ENCODE assay signal across 13 mouse cellular contexts in genomic region chr7:81566892-81567291, GRCm38 (mm10). TPM values are rescaled to one million over a fixed set of nuclear protein-coding genes. Genes with fewer than 3 reads are reported as not detected.
DNase-seq lines count a peak whose midpoint lies in the region; ATAC-seq lines count a peak whose summit lies in the region.
"Had no signal": no experiment of that assay in that cellular context is flagged by ENCODE, and none has a peak within 500 bp of the region (broad histone marks: within the 10 kb centered on the region; RNA-seq: fewer than 3 reads in every experiment).

Gene Fsd2, minus strand, starts transcription at chr7:81566944.

- 67% methylated on average over 9 of the region's 9 CpGs for WGBS in embryonic facial prominence, embryonic 14.5 days
- 73% methylated on average over 9 of the region's 9 CpGs for WGBS in embryonic facial prominence, embryonic 10.5 days
- WGBS in midbrain, embryonic 13.5 days = 78% methylated on average over 9 of the region's 9 CpGs
- 76% methylated on average over 9 of the region's 9 CpGs for WGBS in midbrain, embryonic 14.5 days
- 37% methylated on average over 9 of the region's 9 CpGs for WGBS in heart, embryonic 15.5 days

- no peak within 1 kb of the TSS for H3K4me2 ChIP-seq in embryonic facial prominence, embryonic 14.5 days (ENCODE audit: low read depth, low read length)
- no peak within 1 kb of the TSS for H3K4me2 ChIP-seq in midbrain, embryonic 13.5 days (replicated peaks)
- no peak within 1 kb of the TSS for H3K4me2 ChIP-seq in midbrain, embryonic 14.5 days (ENCODE audit: low read length)
- H3K4me2 ChIP-seq in heart, embryonic 15.5 days = peak within 1 kb of the TSS; percentile 68
- H3K4me2 ChIP-seq: embryonic facial prominence, embryonic 12.5 days; hindbrain, embryonic 15.5 days; liver, embryonic 13.5 days; neural tube, embryonic 13.5 days had no signal

- no peak for ATAC-seq in embryonic facial prominence, embryonic 14.5 days (ENCODE audit: low read depth)
- ATAC-seq in midbrain, embryonic 13.5 days = no peak
- ATAC-seq in midbrain, embryonic 14.5 days (ENCODE audit: low FRiP score, low TSS enrichment) = no peak
- ATAC-seq in heart, embryonic 15.5 days (replicated peaks; ENCODE audit: insufficient number of reproducible peaks, insufficient read depth, low FRiP score, low read depth) = peak; percentile 74
- no peak for ATAC-seq in megakaryocyte-erythroid progenitor cell, adult 5-6 weeks (replicated peaks; ENCODE audit: low FRiP score, low TSS enrichment, poor library complexity, severe bottlenecking)

- no peak within 1 kb of the TSS for H3K4me3 ChIP-seq in embryonic facial prominence, embryonic 14.5 days (ENCODE audit: low read depth, low read length)
- H3K4me3 ChIP-seq in embryonic facial prominence, embryonic 10.5 days = no peak within 1 kb of the TSS
- H3K4me3 ChIP-seq in midbrain, embryonic 13.5 days (replicated peaks) = no peak within 1 kb of the TSS
- no peak within 1 kb of the TSS for H3K4me3 ChIP-seq in midbrain, embryonic 14.5 days (replicated peaks; ENCODE audit: low read depth, low read length)
- peak within 1 kb of the TSS; percentile 45 for H3K4me3 ChIP-seq in heart, embryonic 15.5 days
- H3K4me3 ChIP-seq: embryonic facial prominence, embryonic 12.5 days; hindbrain, embryonic 15.5 days; liver, embryonic 13.5 days; neural tube, embryonic 13.5 days had no signal

- DNase-seq in embryonic facial prominence, embryonic 14.5 days (ENCODE audit: low spot score) = peak; percentile 24
- no peak for DNase-seq in embryonic facial prominence, embryonic 10.5 days (ENCODE audit: low spot score)
- no peak for DNase-seq in midbrain, embryonic 14.5 days
- DNase-seq in thymus, postnatal 36 days = no peak
- no peak for DNase-seq in right cerebral cortex, postnatal 25 days
- DNase-seq: cerebellum, adult 9-10 months; liver, embryonic 13.5 days had no signal

- no peaks in the 10 kb centered on the region for H3K36me3 ChIP-seq in embryonic facial prominence, embryonic 14.5 days (ENCODE audit: control insufficient read depth, insufficient read depth, low read length)
- no peaks in the 10 kb centered on the region for H3K36me3 ChIP-seq in embryonic facial prominence, embryonic 10.5 days (replicated peaks)
- no peaks in the 10 kb centered on the region for H3K36me3 ChIP-seq in midbrain, embryonic 13.5 days
- no peaks in the 10 kb centered on the region for H3K36me3 ChIP-seq in midbrain, embryonic 14.5 days (ENCODE audit: control insufficient read depth, insufficient read depth, low read length)
- H3K36me3 ChIP-seq in heart, embryonic 15.5 days = no peaks in the 10 kb centered on the region
- H3K36me3 ChIP-seq: embryonic facial prominence, embryonic 12.5 days; hindbrain, embryonic 15.5 days; liver, embryonic 13.5 days; neural tube, embryonic 13.5 days had no signal

- no peak within 1 kb of the TSS for H3K9ac ChIP-seq in embryonic facial prominence, embryonic 14.5 days (ENCODE audit: low read depth, low read length)
- no peak within 1 kb of the TSS for H3K9ac ChIP-seq in midbrain, embryonic 13.5 days (replicated peaks)
- H3K9ac ChIP-seq in midbrain, embryonic 14.5 days (replicated peaks; ENCODE audit: low read length) = no peak within 1 kb of the TSS
- peak within 1 kb of the TSS; percentile 50 for H3K9ac ChIP-seq in heart, embryonic 15.5 days
- H3K9ac ChIP-seq: embryonic facial prominence, embryonic 12.5 days; hindbrain, embryonic 15.5 days; liver, embryonic 13.5 days had no signal

- no peaks in the 10 kb centered on the region for H3K4me1 ChIP-seq in embryonic facial prominence, embryonic 14.5 days (ENCODE audit: control insufficient read depth, insufficient read depth, low read length)
- peaks cover 12% of the 10 kb centered on the region; the same call in 1 of the 2 replicates for H3K4me1 ChIP-seq in embryonic facial prominence, embryonic 10.5 days
- H3K4me1 ChIP-seq in midbrain, embryonic 13.5 days (replicated peaks) = peaks cover under 1% of the 10 kb centered on the region
- no peaks in the 10 kb centered on the region for H3K4me1 ChIP-seq in midbrain, embryonic 14.5 days (ENCODE audit: control insufficient read depth, insufficient read depth, low read length)
- peaks cover 32% of the 10 kb centered on the region for H3K4me1 ChIP-seq in heart, embryonic 15.5 days (replicated peaks)

- no peaks in the 10 kb centered on the region for H3K9me3 ChIP-seq in embryonic facial prominence, embryonic 14.5 days (ENCODE audit: control insufficient read depth, low read length)
- no peaks in the 10 kb centered on the region for H3K9me3 ChIP-seq in embryonic facial prominence, embryonic 10.5 days
- H3K9me3 ChIP-seq in midbrain, embryonic 13.5 days = no peaks in the 10 kb centered on the region
- no peaks in the 10 kb centered on the region for H3K9me3 ChIP-seq in midbrain, embryonic 14.5 days (ENCODE audit: control insufficient read depth, low read length)
- H3K9me3 ChIP-seq in heart, embryonic 15.5 days (replicated peaks) = no peaks in the 10 kb centered on the region
- H3K9me3 ChIP-seq: embryonic facial prominence, embryonic 12.5 days; hindbrain, embryonic 15.5 days; liver, embryonic 13.5 days; neural tube, embryonic 13.5 days had no signal

- H3K27ac ChIP-seq in embryonic facial prominence, embryonic 14.5 days (replicated peaks; ENCODE audit: low read depth, low read length) = no peak within 1 kb of the TSS
- no peak within 1 kb of the TSS for H3K27ac ChIP-seq in embryonic facial prominence, embryonic 10.5 days (replicated peaks)
- 0 out of 2 replicates have a peak within 1 kb of the TSS, but pooled peaks have one; percentile 56 for H3K27ac ChIP-seq in midbrain, embryonic 13.5 days
- no peak within 1 kb of the TSS for H3K27ac ChIP-seq in midbrain, embryonic 14.5 days (replicated peaks; ENCODE audit: low read depth, low read length)
- peak within 1 kb of the TSS; percentile 95 for H3K27ac ChIP-seq in heart, embryonic 15.5 days
- H3K27ac ChIP-seq: liver, embryonic 13.5 days; neural tube, embryonic 13.5 days had no signal

- H3K27me3 ChIP-seq in embryonic facial prominence, embryonic 14.5 days (replicated peaks; ENCODE audit: control insufficient read depth, insufficient read depth, low read length) = no peaks in the 10 kb centered on the region
- H3K27me3 ChIP-seq in embryonic facial prominence, embryonic 10.5 days (replicated peaks; ENCODE audit: low read depth, poor library complexity, severe bottlenecking) = no peaks in the 10 kb centered on the region
- H3K27me3 ChIP-seq in midbrain, embryonic 13.5 days = no peaks in the 10 kb centered on the region
- no peaks in the 10 kb centered on the region for H3K27me3 ChIP-seq in midbrain, embryonic 14.5 days (ENCODE audit: control insufficient read depth, insufficient read depth, low read length)
- H3K27me3 ChIP-seq in heart, embryonic 15.5 days = no peaks in the 10 kb centered on the region
- H3K27me3 ChIP-seq: hindbrain, embryonic 15.5 days; liver, embryonic 13.5 days; neural tube, embryonic 13.5 days had no signal

RNA-seq across cellular contexts. Expression of gene Fsd2, which starts in this region (rescaled TPM):
- 3.7 and 5.0 TPM in 2 replicates for polyA plus RNA-seq in embryonic facial prominence, embryonic 14.5 days (2014; fragmentation: Nextera tagmentation; extraction: Ambion mirVana)
- 0.04 TPM in 1 of 2 replicates, not detected in the other for polyA plus RNA-seq in embryonic facial prominence, embryonic 10.5 days (2016; fragmentation: Nextera tagmentation; extraction: Ambion mirVana)
- 0.20 and 0.34 TPM in 2 replicates for polyA plus RNA-seq in midbrain, embryonic 13.5 days (2015; fragmentation: Nextera tagmentation; extraction: Ambion mirVana)
- 0.07 and 0.20 TPM in 2 replicates for polyA plus RNA-seq in midbrain, embryonic 14.5 days (2014; fragmentation: Nextera tagmentation; extraction: Ambion mirVana)
- polyA plus RNA-seq in heart, embryonic 15.5 days (2015; fragmentation: Nextera tagmentation; extraction: Ambion mirVana) = 66.9 and 70.2 TPM in 2 replicates
- not detected in 2 replicates for total RNA-seq in megakaryocyte-erythroid progenitor cell, adult 5-6 weeks (2014; fragmentation: Nextera tagmentation)
- total RNA-seq in megakaryocyte-erythroid progenitor cell, adult 5-6 weeks (2017) = 0.19 TPM in 1 of 2 replicates, not detected in the other

Comparison
In these comparisons a context has a peak if more than half of its experiments do, and no peak if none do; other contexts are left out.
1. RNA of gene Fsd2 (polyA plus RNA-seq): 66.9 to 70.2 TPM in heart, embryonic 15.5 days; 3.7 to 5.0 TPM in embryonic facial prominence, embryonic 14.5 days, 0.20 to 0.34 TPM in midbrain, embryonic 13.5 days, 0.07 to 0.20 TPM in midbrain, embryonic 14.5 days and 0.04 TPM in embryonic facial prominence, embryonic 10.5 days; every median in the first group is over 10 times any median in the second.
2. H3K27ac ChIP-seq: peak in midbrain, embryonic 13.5 days (single experiment) and heart, embryonic 15.5 days (single experiment); none in embryonic facial prominence, embryonic 14.5 days (single experiment), embryonic facial prominence, embryonic 10.5 days (single experiment) and midbrain, embryonic 14.5 days (single experiment).